Mouse (Mus musculus) right cerebral cortex, postnatal 25 days (tissue): ENCODE data around the gene Chil1.

ENCODE experiments used
- DNase-seq: peaks from one replicate; pipeline ENCODE4 v3.0.0; 2022

Chil1 gene

GRCm38 (mm10) chr1:134177976-134178375, 4.0 kb upstream of the Chil1 start:
- DNase-seq, result no peak

DNA sequence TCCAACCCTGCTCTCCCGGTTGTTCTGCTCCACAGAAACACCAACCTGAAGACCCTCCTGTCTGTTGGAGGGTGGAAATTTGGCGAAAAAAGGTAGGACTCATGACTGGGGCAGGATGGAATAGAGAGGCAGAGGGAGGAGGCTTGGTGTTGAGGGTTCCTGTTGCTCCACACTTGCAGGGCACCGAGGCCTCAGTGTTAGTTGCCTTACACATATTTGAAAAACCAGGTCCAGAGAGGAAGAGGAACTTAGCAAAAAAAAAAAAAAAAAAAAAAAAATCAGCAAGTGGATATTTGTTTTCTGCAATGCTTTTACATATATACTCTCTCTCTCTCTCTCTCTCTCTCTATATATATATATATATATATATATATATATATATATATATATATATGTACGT, 2.1 kb downstream of the Chil1 start:
- DNase-seq, result no peak

DNA sequence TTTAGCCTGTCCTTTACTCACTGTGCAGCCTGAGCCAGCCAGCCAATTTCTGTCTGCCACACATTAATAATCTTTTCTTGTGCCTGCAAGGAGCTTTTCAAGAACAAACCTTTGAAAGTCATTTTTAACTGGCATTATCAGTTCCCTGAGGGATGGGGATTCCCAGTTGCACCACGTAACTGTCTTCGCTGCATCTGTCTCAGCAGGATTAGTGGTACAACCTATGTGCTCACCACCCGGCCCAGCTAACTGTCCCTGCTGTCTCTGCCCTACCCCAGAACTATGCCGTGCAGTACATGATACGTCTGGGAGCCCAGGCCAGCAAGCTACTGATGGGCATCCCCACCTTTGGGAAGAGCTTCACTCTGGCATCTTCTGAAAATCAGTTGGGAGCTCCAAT, 6.2 kb downstream of the Chil1 start:
- DNase-seq, result no peak

DNA sequence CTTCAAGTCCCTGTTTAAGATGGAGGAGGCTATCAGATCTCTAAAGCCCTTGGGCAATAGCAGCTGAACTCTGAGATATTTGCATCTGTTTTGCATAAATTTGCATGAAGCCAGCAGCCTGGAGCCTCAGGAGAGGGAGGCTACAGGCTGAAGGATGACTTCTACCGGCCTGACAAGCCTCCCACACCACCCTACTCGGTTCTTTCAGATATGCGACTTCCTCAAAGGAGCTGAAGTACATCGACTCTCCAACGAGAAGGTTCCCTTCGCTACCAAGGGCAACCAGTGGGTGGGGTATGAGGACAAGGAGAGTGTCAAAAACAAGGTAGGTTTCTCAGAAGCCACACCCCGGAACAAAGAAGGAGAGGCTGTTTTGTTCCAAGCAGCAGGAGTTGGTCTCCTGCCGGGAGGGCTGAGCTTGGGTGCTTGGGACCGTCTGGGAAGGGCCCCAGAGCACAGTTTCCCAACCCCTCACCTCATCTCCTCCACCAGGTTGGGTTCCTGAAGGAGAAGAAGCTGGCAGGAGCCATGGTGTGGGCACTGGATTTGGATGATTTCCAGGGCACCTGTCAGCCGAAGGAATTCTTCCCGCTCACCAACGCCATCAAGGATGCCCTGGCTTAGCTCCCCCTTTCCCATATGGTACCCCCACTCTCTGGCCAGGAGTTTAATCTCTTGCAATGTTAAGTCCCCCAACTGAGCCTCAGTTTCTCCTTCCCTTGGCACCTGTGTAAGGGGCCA, 7.2 kb downstream of the Chil1 start:
- DNase-seq, result no peak

GRCm38 (mm10) chr1:134191192-134191591, 9.2 kb downstream of the Chil1 start:
- DNase-seq, result no peak

GRCm38 (mm10) chr1:134192024-134192423, 10.0 kb downstream of the Chil1 start:
- no peak for DNase-seq

DNA sequence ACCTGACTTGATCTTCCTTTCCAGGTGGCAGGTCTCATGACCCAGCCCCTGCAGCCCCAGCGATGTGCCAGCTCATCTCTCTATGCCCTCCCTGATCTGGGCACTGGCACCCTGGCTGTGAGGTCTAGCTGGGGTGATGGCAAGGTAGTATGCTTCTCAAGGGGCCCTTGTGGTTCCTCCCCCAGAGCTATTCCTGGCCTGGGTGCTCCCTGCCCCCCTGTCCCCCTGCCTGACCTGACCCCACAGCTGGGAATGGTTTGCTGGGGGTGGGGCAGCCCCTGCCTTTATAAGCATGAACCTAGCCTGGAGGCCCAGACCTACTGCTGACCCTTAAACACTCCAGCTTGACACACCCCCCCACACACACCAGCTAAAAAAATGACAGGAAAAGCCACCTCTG, 11.2 kb downstream of the Chil1 start, which contains the start of gene Mybph:
Gene Mybph (plus strand): TSS at position 323 of the 400 bp plus-strand sequence.
- DNase-seq, result no peak

DNA sequence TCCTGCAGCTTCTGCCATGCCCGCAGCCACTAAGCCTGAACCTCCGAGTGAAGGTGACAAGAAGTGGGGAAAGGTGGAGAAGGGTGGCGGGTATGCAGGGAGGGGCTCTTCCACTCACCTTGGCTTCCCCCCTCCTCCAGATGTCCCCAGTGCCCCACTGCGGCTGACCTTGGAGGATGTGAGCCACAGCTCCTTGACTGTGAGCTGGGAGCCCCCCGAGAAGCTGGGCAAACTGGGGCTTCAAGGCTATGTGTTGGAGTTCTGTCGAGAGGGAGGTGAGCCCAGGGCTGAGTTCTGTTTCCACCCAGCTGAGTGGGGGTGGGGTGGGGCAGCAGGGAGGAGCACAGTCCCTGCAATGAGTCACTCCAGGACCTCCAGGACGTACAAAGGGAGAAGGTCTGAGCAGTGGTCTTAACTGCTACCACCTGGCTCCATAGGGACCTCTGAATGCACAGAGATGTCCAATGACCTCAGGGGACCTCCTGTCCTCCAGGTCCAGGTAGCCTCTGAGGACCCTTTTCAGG, 11.8 kb downstream of the Chil1 start:
- DNase-seq, result no peak

DNA sequence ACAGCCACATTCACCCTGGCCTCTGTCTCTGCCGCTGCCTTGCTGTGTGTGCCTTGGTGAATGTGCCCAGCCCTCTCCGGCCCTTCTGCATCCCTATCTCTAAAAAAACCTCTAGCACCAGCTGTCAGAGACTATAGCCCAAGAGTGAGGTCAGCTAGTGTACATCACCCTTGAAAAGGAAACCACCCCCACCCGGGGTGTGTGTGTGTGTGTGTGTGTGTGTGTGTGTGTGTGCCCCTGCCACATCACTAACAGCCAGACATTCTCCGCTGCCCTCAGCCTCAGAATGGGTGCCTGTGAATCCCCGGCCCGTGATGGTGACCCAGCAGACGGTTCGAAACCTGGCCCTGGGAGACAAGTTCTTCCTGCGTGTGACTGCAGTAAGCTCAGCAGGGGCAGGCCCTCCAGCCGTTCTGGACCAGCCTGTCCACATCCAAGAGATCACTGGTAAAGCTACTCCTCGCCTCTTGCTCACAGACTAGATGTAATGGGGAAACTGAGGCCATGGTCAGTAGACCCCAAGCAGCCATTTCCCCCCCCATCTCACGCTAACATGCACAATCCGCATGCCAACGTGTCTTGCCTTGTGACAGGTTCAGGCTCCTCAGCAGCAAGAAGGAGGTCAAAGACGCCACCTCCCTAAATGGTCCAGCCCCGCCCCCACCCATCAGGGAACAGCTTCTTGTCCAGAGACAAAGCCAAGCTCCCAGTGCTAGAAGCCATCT, 12.5 kb downstream of the Chil1 start:
- DNase-seq, result no peak

GRCm38 (mm10) chr1:134195117-134195516, 13.1 kb downstream of the Chil1 start:
- DNase-seq, result no peak

DNA sequence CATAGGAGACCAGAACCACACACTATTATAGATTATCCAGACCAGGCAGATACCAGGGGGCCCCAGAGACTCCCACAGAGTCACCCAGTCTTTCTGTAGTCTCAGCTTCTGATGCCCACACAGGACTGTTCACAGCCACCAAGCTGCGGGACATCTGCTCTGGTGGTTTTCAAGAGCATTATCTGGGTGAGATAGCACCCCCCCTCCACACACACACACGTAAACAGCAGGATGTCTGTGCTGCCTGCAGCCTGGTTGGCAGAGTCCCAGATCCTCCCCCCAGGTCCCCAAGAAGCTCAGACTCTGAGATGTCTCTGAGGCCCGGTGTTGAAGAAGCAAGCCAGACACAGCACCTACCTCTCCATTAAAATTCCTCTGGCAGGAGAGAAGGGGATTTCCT, 13.6 kb downstream of the Chil1 start:
- peak; percentile 52 for DNase-seq

- DNase-seq, result no peak
Observed at GRCm38 (mm10) chr1:134195979-134196378, 14.0 kb downstream of the Chil1 start.

- DNase-seq, result peak; percentile 73
Observed at GRCm38 (mm10) chr1:134196386-134196785, 14.4 kb downstream of the Chil1 start.

DNA sequence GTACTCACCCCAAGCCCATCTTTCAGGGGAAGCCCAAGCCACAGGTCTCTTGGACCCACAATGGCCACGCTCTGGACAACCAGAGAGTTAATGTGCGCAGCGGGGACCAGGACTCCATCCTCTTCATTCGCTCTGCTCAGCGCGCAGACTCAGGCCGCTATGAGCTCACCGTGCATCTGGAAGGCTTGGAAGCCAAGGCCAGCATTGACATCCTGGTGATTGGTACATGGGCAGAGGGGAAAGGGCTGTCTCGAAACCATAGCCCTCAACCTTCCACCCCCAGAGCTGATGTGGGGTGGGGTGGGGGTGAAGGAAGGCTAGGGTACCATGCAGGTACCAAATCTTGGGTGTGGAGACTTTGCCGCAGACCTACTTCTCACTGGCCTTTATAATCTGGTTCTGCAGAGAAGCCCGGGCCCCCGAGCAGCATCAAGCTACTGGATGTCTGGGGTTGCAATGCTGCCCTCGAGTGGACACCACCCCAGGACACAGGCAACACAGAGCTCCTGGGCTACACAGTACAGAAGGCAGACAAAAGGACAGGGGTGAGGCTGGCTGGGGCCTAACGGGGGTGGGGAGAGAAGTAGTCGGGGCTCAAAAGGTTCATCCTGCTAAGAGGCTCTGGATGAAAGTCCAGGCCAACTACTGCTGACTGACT, 15.5 kb downstream of the Chil1 start:
- no peak for DNase-seq

DNA sequence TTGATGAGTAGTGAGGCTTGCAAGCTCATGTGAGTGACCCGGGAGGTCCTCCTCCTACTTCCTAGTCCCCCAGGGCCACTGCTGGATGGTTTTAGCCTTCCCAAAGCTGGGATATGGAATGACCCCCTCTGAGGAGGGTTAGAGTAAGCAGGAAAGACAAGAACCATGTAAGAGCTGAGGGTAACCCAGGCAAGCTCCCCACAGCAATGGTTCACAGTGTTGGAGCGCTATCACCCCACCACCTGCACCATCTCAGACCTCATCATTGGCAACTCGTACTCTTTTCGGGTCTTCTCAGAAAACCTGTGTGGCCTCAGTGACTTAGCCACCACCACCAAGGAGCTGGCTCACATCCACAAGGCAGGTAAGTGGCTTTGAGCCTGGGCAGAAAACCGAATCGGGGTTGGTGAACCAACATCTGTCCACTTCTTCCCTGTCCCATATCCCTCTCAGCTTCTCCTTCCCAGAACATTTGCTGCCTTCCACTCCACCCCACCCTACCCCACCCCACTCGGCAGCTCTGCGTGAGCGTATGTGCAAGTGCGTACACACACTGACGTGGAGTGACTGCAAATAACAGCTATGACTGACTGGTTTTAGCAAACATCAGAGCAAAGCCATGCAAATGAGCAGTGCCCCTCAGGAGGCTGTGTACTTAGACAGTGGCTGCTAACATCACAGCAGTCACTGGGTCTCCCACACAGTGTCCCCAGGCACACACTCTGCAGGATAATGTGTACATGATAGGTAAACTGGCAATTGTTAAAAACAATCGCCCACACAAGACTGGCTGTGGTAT, 16.4 kb downstream of the Chil1 start:
- no peak for DNase-seq

DNA sequence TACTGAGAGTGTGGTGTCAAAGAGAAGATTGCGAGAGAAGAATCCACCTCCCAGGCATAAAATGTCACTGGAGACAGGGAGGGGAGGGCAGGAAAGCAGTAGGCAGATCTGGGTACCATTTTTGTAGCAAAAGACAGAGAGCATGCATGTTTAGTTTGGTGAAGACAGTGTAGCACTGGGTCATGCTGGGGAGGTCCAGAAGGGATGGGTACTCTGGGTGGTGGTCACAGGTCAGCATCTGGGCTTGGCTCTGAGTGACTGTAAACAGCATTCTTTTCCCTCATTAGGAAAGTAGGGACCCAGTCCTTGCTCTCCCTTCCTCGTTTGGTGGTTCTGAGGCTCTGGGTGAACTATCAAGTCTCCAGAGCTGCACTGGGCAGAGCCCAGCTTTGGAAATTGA, 18.5 kb downstream of the Chil1 start:
- no peak for DNase-seq

- DNase-seq, result peak; percentile 49
Observed at GRCm38 (mm10) chr1:134200998-134201686, 19.2 kb downstream of the Chil1 start.

DNA sequence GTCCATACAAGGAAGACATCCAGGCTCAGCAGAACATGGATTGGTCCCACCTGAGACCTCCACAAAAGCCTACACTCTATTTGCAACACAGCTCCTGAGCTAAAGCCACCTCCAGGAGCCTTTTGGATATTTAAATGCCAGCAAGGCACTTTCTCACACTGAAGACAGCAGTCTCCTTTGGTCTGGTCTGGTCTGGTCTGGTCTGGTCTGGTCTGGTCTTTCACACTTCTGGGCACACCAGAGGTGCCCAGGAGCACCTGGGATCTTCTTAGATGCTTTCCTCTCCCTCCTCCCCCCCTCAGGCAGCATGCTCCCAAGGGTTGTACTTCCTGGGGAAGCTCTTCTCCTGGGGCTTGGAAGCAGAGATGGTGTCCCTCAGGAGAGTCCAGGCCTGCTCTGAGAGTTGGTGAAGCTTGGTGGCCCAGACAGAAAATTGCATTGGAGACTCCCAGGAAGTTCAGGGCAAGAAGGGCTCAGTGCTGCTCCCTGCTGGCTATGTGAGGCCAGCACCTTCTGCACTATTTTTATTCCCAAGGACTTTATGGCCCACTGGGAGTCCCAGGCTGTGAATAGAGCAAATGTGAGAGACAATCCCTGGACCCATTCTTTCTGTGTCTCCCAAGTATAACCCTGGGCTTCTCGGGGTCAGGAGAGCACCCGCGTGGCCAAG, 19.9 kb downstream of the Chil1 start:
- no peak for DNase-seq

DNA sequence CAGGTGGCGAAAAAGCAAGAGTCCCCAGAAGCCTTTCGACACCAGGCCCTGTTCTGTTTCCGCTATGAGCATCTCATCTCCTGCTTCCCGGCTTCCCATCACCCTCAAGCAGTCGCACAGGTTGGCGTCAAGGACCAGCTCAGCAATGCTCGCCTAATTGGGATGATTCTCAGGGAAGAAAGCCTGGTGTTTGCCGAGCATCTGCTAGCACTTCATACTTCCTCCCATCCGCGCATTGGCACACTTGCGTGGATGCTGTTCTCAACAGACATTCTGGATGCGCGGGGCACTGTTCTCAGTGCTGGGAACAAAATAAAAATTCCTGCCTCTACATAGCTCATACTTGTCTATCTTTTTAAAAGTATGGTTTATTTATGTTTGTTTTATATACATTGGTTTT, 22.3 kb downstream of the Chil1 start:
- DNase-seq, result peak; percentile 64

- DNase-seq, result no peak
Observed at GRCm38 (mm10) chr1:134205296-134206018, 23.5 kb downstream of the Chil1 start.

DNA sequence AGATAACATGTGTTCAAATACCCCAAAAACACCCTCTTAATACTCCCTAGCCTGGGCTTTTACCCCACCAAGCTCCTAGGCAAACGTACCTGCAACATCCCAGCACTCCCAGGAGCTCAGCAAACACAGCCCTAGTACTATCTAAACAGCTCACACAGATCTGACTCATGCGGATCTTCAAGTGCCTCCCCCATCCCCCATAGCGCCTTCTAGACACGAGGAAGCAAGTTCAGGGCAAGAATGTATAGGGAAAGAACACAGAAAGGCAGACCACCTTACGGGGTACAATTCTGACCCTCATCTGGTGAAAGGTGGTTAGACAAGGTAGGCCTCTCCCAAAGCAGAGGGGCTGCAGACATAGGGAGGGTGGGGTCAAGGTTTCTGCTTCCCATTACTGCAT, 24.1 kb downstream of the Chil1 start:
- no peak for DNase-seq
